Mouse (Mus musculus) lung, adult 2 months (tissue): ENCODE results near the gene Abcf3. TPM values are rescaled to one million over a fixed set of nuclear protein-coding genes. Genes with fewer than 3 reads are reported as not detected.

Source experiments
- DNase-seq: peaks from one replicate; pipeline ENCODE4 v3.0.0; 2022
- H3K4me1 ChIP-seq: fragments of 200-500 bp; 2 replicates; pipeline ENCODE4 v1.6.1; 2011; ENCODE audit warnings: low read length; ENCODE audit not compliant: control insufficient read depth, insufficient read depth
- H3K4me3 ChIP-seq: fragments of 200-500 bp; replicated peaks from 2 replicates; pipeline ENCODE3; 2011; ENCODE audit warnings: low read depth, mild to moderate bottlenecking, control low read depth, low read length; ENCODE audit errors: extremely low read depth
- CTCF ChIP-seq: fragments of 200-500 bp; IDR thresholded peaks from 2 replicates; pipeline ENCODE4 v1.5.1; 2011; ENCODE audit warnings: mild to moderate bottlenecking, low read length, control low read depth; ENCODE audit not compliant: insufficient read depth
- POLR2A ChIP-seq: fragments of 200-500 bp; IDR thresholded peaks from 2 replicates; pipeline ENCODE4 v1.6.1; 2011; ENCODE audit warnings: low read depth, mild to moderate bottlenecking, control low read depth, low read length, borderline replicate concordance; ENCODE audit errors: extremely low read depth
- WGBS: fragments of 180-500 bp; shearing (Covaris S2); methylation state at CpG from one replicate; pipeline ENCODE4 v1.1.7; 2018; 5-methylcytosine and 5-hydroxymethylcytosine counted together
- polyA plus RNA-seq: library from polyadenylated mRNA; depleted of rRNA; stranded (reverse); fragments of >200 nt; gene quantifications from 2 replicates; pipeline ENCODE4 v1.2.3, GENCODE M21; 2012

The Abcf3 gene
- polyA plus RNA-seq, 1 experiment = 50.5 TPM

- TF ChIP-seq POLR2A = no peak
- no peak for TF ChIP-seq CTCF
- H3K4me3 ChIP-seq = no peak overlapping the region
- DNase-seq = no peak
- 25% methylated on average over 1 of the region's 1 CpGs for WGBS
- no peaks in the 10 kb centered on the region for H3K4me1 ChIP-seq
Observed at GRCm38 (mm10) chr16:20565075-20565474, 16.7 kb downstream of the Abcf3 start.

- peak within 1 kb of the TSS; percentile 6 for H3K4me3 ChIP-seq
- no peak for DNase-seq
- TF ChIP-seq POLR2A (no peak), CTCF (no peak)
- H3K4me1 ChIP-seq = peaks cover 3% of the 10 kb centered on the region
- WGBS = 1% methylated on average over 24 of the region's 24 CpGs
Observed at GRCm38 (mm10) chr16:20589366-20589938, 41.1 kb downstream of the Abcf3 start, which contains the start of gene Vwa5b2. Gene Vwa5b2, plus strand, starts transcription at chr16:20589471.

GRCm38 (mm10) chr16:20589939-20590679 lies 41.7 kb downstream of the Abcf3 start:
- TF ChIP-seq CTCF (no peak), POLR2A (no peak)
- Histone ChIP-seq H3K4me1 (peaks cover 3% of the 10 kb centered on the region), H3K4me3 (peak overlapping the region; percentile 6)
- DNase-seq = no peak
- WGBS = under 1% methylated on average over 39 of the region's 39 CpGs

- H3K4me3 ChIP-seq = no peak overlapping the region
- DNase-seq = no peak
- peaks cover 3% of the 10 kb centered on the region for H3K4me1 ChIP-seq
- TF ChIP-seq CTCF (no peak), POLR2A (no peak)
- WGBS = 4% methylated on average over 17 of the region's 17 CpGs
Observed at GRCm38 (mm10) chr16:20590680-20591038, 42.3 kb downstream of the Abcf3 start.

GRCm38 (mm10) chr16:20591076-20591705 lies 42.8 kb downstream of the Abcf3 start:
- WGBS = 4% methylated on average over 48 of the region's 48 CpGs
- no peak for DNase-seq
- TF ChIP-seq POLR2A = no peak
- no peak for TF ChIP-seq CTCF
- H3K4me3 ChIP-seq = no peak overlapping the region
- H3K4me1 ChIP-seq = peaks cover 3% of the 10 kb centered on the region

GRCm38 (mm10) chr16:20595060-20595673 lies 46.8 kb downstream of the Abcf3 start:
- no peak for TF ChIP-seq CTCF
- TF ChIP-seq POLR2A = no peak
- H3K4me3 ChIP-seq = no peak overlapping the region
- 74% methylated on average over 7 of the region's 7 CpGs for WGBS
- peaks cover 1% of the 10 kb centered on the region for H3K4me1 ChIP-seq
- DNase-seq = no peak

GRCm38 (mm10) chr16:20595737-20596136 lies 47.4 kb downstream of the Abcf3 start:
- no peak for DNase-seq
- 81% methylated on average over 4 of the region's 4 CpGs for WGBS
- H3K4me3 ChIP-seq = no peak overlapping the region
- TF ChIP-seq CTCF = no peak
- TF ChIP-seq POLR2A = no peak
- no peaks in the 10 kb centered on the region for H3K4me1 ChIP-seq

- TF ChIP-seq CTCF (no peak), POLR2A (no peak)
- DNase-seq = no peak
- Histone ChIP-seq H3K4me1 (no peaks in the 10 kb centered on the region), H3K4me3 (no peak overlapping the region)
- 61% methylated on average over 7 of the region's 7 CpGs for WGBS
Observed at GRCm38 (mm10) chr16:20596687-20597441, 48.5 kb downstream of the Abcf3 start.

- H3K4me1 ChIP-seq = no peaks in the 10 kb centered on the region
- WGBS = 64% methylated on average over 5 of the region's 5 CpGs
- no peak overlapping the region for H3K4me3 ChIP-seq
- TF ChIP-seq POLR2A (no peak), CTCF (no peak)
- DNase-seq = no peak
Observed at GRCm38 (mm10) chr16:20600511-20600910, 52.1 kb downstream of the Abcf3 start.
